Mouse (Mus musculus): Measurements from ENCODE around the gene Mgst3. TPM values are rescaled to one million over a fixed set of nuclear protein-coding genes. Genes with fewer than 3 reads are reported as not detected.
A peak's percentile ranks its signal among the peaks of the same experiment; 100 is the strongest.
"Not testable (repeated sequence)": the region's sequence is repeated elsewhere in the genome, so short reads cannot be mapped to it uniquely, and the experiment has no call there.

The Mgst3 gene
- polyA plus RNA-seq, 1 experiment = 1,045 TPM

- H3K27ac ChIP-seq (ENCODE audit: insufficient read depth, low read depth, low read length) = peak within 1 kb of the TSS; percentile 98
- peak within 1 kb of the TSS; percentile 72 for H3K4me3 ChIP-seq (ENCODE audit: low read depth, low read length)
- H3K4me1 ChIP-seq (ENCODE audit: control insufficient read depth, insufficient read depth, insufficient read length, low read length) = peaks cover 10% of the 10 kb centered on the region
- TF ChIP-seq POLR2A (IDR thresholded peaks at IDR 0.05; ENCODE audit: low read depth, low read length) = peak; percentile 83
- TF ChIP-seq CTCF (IDR thresholded peaks at IDR 0.05; ENCODE audit: extremely low read depth, insufficient read length, insufficient replicate concordance, low read depth, low read length) = no peak
- WGBS = under 1% methylated on average over 55 of the region's 55 CpGs
- H3K36me3 ChIP-seq (ENCODE audit: control insufficient read depth, insufficient read depth, low read length) = peaks cover 12% of the 10 kb centered on the region
- no peaks in the 10 kb centered on the region for H3K27me3 ChIP-seq (ENCODE audit: control insufficient read depth, insufficient read depth, low read length)
Observed at GRCm38 (mm10) chr1:167349815-167350596, 43.6 kb downstream of the Mgst3 start, which contains the start of gene Aldh9a1. Aldh9a1 (plus strand) TSS chr1:167349991.

GRCm38 (mm10) chr1:167349206-167349605 is 44.4 kb downstream of the Mgst3 start:
- not testable (repeated sequence) for H3K27ac ChIP-seq (ENCODE audit: insufficient read depth, low read depth, low read length); H3K36me3 ChIP-seq (ENCODE audit: control insufficient read depth, insufficient read depth, low read length); H3K27me3 ChIP-seq (ENCODE audit: control insufficient read depth, insufficient read depth, low read length); H3K4me3 ChIP-seq (ENCODE audit: low read depth, low read length); H3K4me1 ChIP-seq (ENCODE audit: control insufficient read depth, insufficient read depth, insufficient read length, low read length)
- WGBS = 31% methylated on average over 3 of the region's 3 CpGs

- not testable (repeated sequence) for H3K4me1 ChIP-seq (ENCODE audit: control insufficient read depth, insufficient read depth, insufficient read length, low read length); H3K4me3 ChIP-seq (ENCODE audit: low read depth, low read length); H3K36me3 ChIP-seq (ENCODE audit: control insufficient read depth, insufficient read depth, low read length); H3K27me3 ChIP-seq (ENCODE audit: control insufficient read depth, insufficient read depth, low read length)
- WGBS = 63% methylated on average over 10 of the region's 10 CpGs
- peak overlapping the region; percentile 55 for H3K27ac ChIP-seq (ENCODE audit: insufficient read depth, low read depth, low read length)
Observed at GRCm38 (mm10) chr1:167345994-167346520, 47.6 kb downstream of the Mgst3 start.

GRCm38 (mm10) chr1:167342831-167343230 is 50.8 kb downstream of the Mgst3 start:
- TF ChIP-seq POLR2A (IDR thresholded peaks at IDR 0.05; ENCODE audit: low read depth, low read length) (no peak), CTCF (IDR thresholded peaks at IDR 0.05; ENCODE audit: extremely low read depth, insufficient read length, insufficient replicate concordance, low read depth, low read length) (no peak)
- Histone ChIP-seq H3K27me3 (ENCODE audit: control insufficient read depth, insufficient read depth, low read length) (peaks cover 3% of the 10 kb centered on the region; the same call in 1 of the 2 replicates), H3K4me3 (ENCODE audit: low read depth, low read length) (no peak overlapping the region), H3K27ac (ENCODE audit: insufficient read depth, low read depth, low read length) (no peak overlapping the region), H3K4me1 (ENCODE audit: control insufficient read depth, insufficient read depth, insufficient read length, low read length) (peaks cover 7% of the 10 kb centered on the region), H3K36me3 (ENCODE audit: control insufficient read depth, insufficient read depth, low read length) (no peaks in the 10 kb centered on the region)
- WGBS = 92% methylated on average over 10 of the region's 10 CpGs

- no peaks in the 10 kb centered on the region for H3K36me3 ChIP-seq (ENCODE audit: control insufficient read depth, insufficient read depth, low read length)
- H3K4me1 ChIP-seq (ENCODE audit: control insufficient read depth, insufficient read depth, insufficient read length, low read length) = peaks cover 7% of the 10 kb centered on the region
- 92% methylated on average over 3 of the region's 3 CpGs for WGBS
- H3K27ac ChIP-seq (ENCODE audit: insufficient read depth, low read depth, low read length) = no peak overlapping the region
- TF ChIP-seq CTCF (IDR thresholded peaks at IDR 0.05; ENCODE audit: extremely low read depth, insufficient read length, insufficient replicate concordance, low read depth, low read length) (no peak), POLR2A (IDR thresholded peaks at IDR 0.05; ENCODE audit: low read depth, low read length) (no peak)
- no peak overlapping the region for H3K4me3 ChIP-seq (ENCODE audit: low read depth, low read length)
- H3K27me3 ChIP-seq (ENCODE audit: control insufficient read depth, insufficient read depth, low read length) = peaks cover 3% of the 10 kb centered on the region; the same call in 1 of the 2 replicates
Observed at GRCm38 (mm10) chr1:167340910-167341528, 52.6 kb downstream of the Mgst3 start.

GRCm38 (mm10) chr1:167340111-167340787 is 53.4 kb downstream of the Mgst3 start:
- Histone ChIP-seq H3K4me3 (ENCODE audit: low read depth, low read length) (peak overlapping the region; percentile 58), H3K36me3 (ENCODE audit: control insufficient read depth, insufficient read depth, low read length) (no peaks in the 10 kb centered on the region), H3K4me1 (ENCODE audit: control insufficient read depth, insufficient read depth, insufficient read length, low read length) (peaks cover 7% of the 10 kb centered on the region), H3K27me3 (ENCODE audit: control insufficient read depth, insufficient read depth, low read length) (peaks cover 3% of the 10 kb centered on the region; the same call in 1 of the 2 replicates), H3K27ac (ENCODE audit: insufficient read depth, low read depth, low read length) (no peak overlapping the region)
- no peak for TF ChIP-seq POLR2A (IDR thresholded peaks at IDR 0.05; ENCODE audit: low read depth, low read length)
- no peak for TF ChIP-seq CTCF (IDR thresholded peaks at IDR 0.05; ENCODE audit: extremely low read depth, insufficient read length, insufficient replicate concordance, low read depth, low read length)
- 2% methylated on average over 47 of the region's 47 CpGs for WGBS
